Mouse (Mus musculus): ENCODE results near the gene Mobp. TPM values are rescaled to one million over a fixed set of nuclear protein-coding genes. Genes with fewer than 3 reads are reported as not detected.

The Mobp gene
- polyA plus RNA-seq, 1 experiment from 2014 or later: 0.18 TPM

Other genes with a start within 250 kb of the Mobp start
- gene Gorasp1, start 212.1 kb upstream of the Mobp start, polyA plus RNA-seq (2015; fragmentation: Nextera tagmentation; extraction: Ambion mirVana): 24.0 and 25.7 TPM in 2 replicates
- 0.74 and 0.80 TPM in 2 replicates for gene Ttc21a, start 212.1 kb upstream of the Mobp start, polyA plus RNA-seq (2015; fragmentation: Nextera tagmentation; extraction: Ambion mirVana)
- gene Csrnp1, start 165.0 kb upstream of the Mobp start, polyA plus RNA-seq (2015; fragmentation: Nextera tagmentation; extraction: Ambion mirVana): 1.4 and 3.4 TPM in 2 replicates
- 0.09 and 0.14 TPM in 2 replicates for gene Xirp1, start 126.1 kb upstream of the Mobp start, polyA plus RNA-seq (2015; fragmentation: Nextera tagmentation; extraction: Ambion mirVana)
- gene Cx3cr1, start 79.8 kb upstream of the Mobp start, polyA plus RNA-seq (2015; fragmentation: Nextera tagmentation; extraction: Ambion mirVana): 10.5 and 11.3 TPM in 2 replicates
- 2.4 TPM in 1 of 2 replicates, not detected in the other for gene Ccr8, start 57.6 kb upstream of the Mobp start, polyA plus RNA-seq (2015; fragmentation: Nextera tagmentation; extraction: Ambion mirVana)
- gene Slc25a38, start 39.3 kb upstream of the Mobp start, polyA plus RNA-seq (2015; fragmentation: Nextera tagmentation; extraction: Ambion mirVana): 45.8 and 46.6 TPM in 2 replicates
- 830 and 1,045 TPM in 2 replicates for gene Rpsa, start 22.0 kb upstream of the Mobp start, polyA plus RNA-seq (2015; fragmentation: Nextera tagmentation; extraction: Ambion mirVana)
- gene Myrip, start 151.8 kb downstream of the Mobp start, polyA plus RNA-seq (2015; fragmentation: Nextera tagmentation; extraction: Ambion mirVana): 8.5 and 10.0 TPM in 2 replicates

Data from neural tube, embryonic 15.5 days (tissue).